Mouse (Mus musculus): ENCODE measurements around the gene BC005537. TPM values are rescaled to one million over a fixed set of nuclear protein-coding genes. Genes with fewer than 3 reads are reported as not detected.
"Not testable (repeated sequence)": the region's sequence is repeated elsewhere in the genome, so short reads cannot be mapped to it uniquely, and the experiment has no call there.

Gene BC005537
- polyA plus RNA-seq, 1 experiment from 2014 or later, result 10.2 TPM

DNA sequence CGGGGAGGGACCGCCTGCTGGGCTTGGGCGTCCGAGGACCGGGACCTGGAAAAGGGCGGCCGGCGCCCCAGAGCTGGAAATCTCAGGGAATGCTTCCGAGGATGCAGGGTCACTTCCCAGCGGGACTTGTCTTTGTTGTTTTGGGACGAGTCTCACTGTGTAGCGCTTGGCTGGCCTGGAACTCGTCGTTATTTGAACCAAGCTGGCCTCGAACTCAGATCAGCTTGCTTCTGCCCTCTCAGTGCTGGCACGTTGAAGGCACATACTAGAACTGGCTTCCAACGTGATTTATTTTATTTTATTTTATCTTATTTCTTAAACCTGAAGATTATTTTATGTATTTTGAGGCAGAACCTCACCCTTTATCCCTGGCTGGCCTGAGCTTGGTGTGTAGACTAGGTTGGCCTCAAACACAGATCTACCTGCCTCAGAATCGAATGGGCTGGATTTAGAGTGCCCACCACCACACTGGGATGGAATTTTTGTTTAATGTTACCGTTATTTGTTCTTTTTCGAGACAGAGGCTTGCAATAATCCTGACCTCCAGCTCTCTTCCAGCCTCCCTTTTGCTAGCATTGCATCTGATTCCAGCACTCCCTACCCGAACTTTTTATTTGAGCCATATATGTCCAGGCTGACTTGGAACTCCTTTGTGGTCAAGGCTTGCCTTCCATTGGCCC is 30.8 kb downstream of the BC005537 start:
- DNase-seq (ENCODE audit: low spot score), result no peak
- peak overlapping the region; percentile 97 for H3K4me3 ChIP-seq
- H3K4me1 ChIP-seq, result peaks cover 22% of the 10 kb centered on the region
- no peaks in the 10 kb centered on the region for H3K9me3 ChIP-seq
- H3K27me3 ChIP-seq (replicated peaks; ENCODE audit: low read depth, poor library complexity, severe bottlenecking), result no peaks in the 10 kb centered on the region
- H3K36me3 ChIP-seq (replicated peaks), result peaks cover 33% of the 10 kb centered on the region
- 5% methylated on average over 21 of the region's 21 CpGs for WGBS
- H3K27ac ChIP-seq (replicated peaks), result peak overlapping the region; percentile 96

DNA sequence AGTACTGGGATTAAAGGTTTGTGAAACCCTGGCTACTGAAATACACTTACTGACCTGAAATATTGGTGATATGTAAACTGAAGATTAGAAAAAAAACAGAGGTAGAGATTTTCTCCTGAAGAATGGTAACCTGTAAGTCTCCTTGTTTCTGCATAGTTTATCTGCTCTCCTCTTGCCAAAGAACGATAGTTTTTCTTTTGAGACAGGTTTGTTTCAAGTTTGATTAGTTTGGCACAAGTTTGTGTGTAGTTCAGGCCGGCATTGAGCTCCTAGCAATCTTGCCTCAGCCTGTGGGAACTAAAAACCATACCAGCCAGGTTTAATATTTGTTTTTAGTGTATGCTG is 31.3 kb downstream of the BC005537 start:
- peaks cover 22% of the 10 kb centered on the region for H3K4me1 ChIP-seq
- no peak for DNase-seq (ENCODE audit: low spot score)
- WGBS, result 76% methylated on average over 2 of the region's 2 CpGs
- peak overlapping the region; percentile 97 for H3K4me3 ChIP-seq
- no peaks in the 10 kb centered on the region for H3K9me3 ChIP-seq
- H3K27me3 ChIP-seq (replicated peaks; ENCODE audit: low read depth, poor library complexity, severe bottlenecking), result no peaks in the 10 kb centered on the region
- H3K36me3 ChIP-seq (replicated peaks), result peaks cover 38% of the 10 kb centered on the region
- H3K27ac ChIP-seq (replicated peaks), result peak overlapping the region; percentile 96

DNA sequence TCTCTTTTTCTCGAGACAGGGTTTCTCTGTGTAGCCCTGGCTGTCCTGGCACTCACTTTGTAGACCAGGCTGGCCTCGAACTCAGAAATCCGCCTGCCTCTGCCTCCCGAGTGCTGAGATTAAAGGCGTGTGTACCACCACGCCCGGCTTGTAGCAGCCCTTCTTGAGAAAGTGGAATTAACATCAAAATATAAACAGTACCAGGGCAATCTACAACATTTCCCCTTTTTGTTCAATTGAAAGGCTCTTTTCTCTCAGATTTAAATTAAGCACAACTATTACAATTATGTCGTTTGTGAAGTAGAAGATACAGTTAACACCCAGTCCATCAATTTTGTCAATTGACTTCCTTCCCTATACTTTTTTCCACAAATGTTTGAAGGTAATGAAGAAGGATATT is 36.3 kb downstream of the BC005537 start:
- H3K36me3 ChIP-seq (replicated peaks), result peaks cover 83% of the 10 kb centered on the region
- WGBS, result 95% methylated on average over 8 of the region's 8 CpGs
- H3K27ac ChIP-seq (replicated peaks); DNase-seq (ENCODE audit: low spot score); H3K27me3 ChIP-seq (replicated peaks; ENCODE audit: low read depth, poor library complexity, severe bottlenecking); H3K9me3 ChIP-seq; H3K4me3 ChIP-seq: not testable (repeated sequence)
- peaks cover 14% of the 10 kb centered on the region for H3K4me1 ChIP-seq

DNA sequence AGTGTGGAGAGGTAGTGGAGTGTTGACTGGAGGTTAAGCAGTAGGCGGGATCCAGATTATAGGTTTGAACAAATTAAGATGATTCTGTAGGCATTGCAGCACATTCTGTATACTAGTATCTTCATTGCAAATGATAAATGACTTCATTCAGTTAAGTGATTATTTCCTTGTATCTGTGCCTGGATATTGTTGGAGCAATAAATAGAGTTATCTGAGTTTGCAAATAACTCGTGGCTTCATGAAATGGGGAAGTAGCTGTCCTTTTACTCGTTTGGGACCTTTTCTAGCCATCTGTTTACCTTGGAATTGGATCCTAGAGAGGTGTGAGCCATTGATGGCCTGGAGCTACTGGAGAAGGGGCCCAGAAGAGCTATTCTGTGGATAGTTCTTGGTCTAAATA is 38.4 kb downstream of the BC005537 start:
- H3K36me3 ChIP-seq (replicated peaks), result peaks cover 72% of the 10 kb centered on the region
- peaks cover 8% of the 10 kb centered on the region for H3K4me1 ChIP-seq
- no peak for DNase-seq (ENCODE audit: low spot score)
- no peaks in the 10 kb centered on the region for H3K27me3 ChIP-seq (replicated peaks; ENCODE audit: low read depth, poor library complexity, severe bottlenecking)
- WGBS, result 75% methylated on average over 3 of the region's 3 CpGs
- no peak overlapping the region for H3K27ac ChIP-seq (replicated peaks)
- no peak overlapping the region for H3K4me3 ChIP-seq
- H3K9me3 ChIP-seq, result no peaks in the 10 kb centered on the region

DNA sequence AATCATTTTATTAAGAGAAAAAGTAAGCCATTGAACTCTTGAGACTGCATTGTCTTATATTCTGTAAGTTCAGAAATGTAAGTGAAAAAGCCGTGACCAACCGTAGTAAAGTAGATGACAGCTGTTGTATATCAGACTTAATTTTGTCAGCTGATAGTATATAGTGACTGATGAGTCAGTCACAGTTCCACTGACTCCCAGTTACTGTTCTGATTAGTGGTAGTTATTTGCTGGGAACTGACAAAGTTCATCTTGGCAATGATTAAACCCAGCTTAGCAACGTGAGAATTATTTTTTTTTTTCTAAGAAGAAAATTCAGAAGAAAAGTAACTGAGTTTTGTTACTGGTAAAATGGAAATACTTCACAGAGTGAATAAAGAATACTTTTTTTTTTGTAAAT is 40.2 kb downstream of the BC005537 start:
- Histone ChIP-seq H3K36me3 (replicated peaks) (peaks cover 56% of the 10 kb centered on the region), H3K4me1 (peaks cover 14% of the 10 kb centered on the region), H3K27ac (replicated peaks) (no peak overlapping the region), H3K9me3 (no peaks in the 10 kb centered on the region), H3K4me3 (no peak overlapping the region), H3K27me3 (replicated peaks; ENCODE audit: low read depth, poor library complexity, severe bottlenecking) (no peaks in the 10 kb centered on the region)
- 94% methylated on average over 3 of the region's 3 CpGs for WGBS
- no peak for DNase-seq (ENCODE audit: low spot score)

DNA sequence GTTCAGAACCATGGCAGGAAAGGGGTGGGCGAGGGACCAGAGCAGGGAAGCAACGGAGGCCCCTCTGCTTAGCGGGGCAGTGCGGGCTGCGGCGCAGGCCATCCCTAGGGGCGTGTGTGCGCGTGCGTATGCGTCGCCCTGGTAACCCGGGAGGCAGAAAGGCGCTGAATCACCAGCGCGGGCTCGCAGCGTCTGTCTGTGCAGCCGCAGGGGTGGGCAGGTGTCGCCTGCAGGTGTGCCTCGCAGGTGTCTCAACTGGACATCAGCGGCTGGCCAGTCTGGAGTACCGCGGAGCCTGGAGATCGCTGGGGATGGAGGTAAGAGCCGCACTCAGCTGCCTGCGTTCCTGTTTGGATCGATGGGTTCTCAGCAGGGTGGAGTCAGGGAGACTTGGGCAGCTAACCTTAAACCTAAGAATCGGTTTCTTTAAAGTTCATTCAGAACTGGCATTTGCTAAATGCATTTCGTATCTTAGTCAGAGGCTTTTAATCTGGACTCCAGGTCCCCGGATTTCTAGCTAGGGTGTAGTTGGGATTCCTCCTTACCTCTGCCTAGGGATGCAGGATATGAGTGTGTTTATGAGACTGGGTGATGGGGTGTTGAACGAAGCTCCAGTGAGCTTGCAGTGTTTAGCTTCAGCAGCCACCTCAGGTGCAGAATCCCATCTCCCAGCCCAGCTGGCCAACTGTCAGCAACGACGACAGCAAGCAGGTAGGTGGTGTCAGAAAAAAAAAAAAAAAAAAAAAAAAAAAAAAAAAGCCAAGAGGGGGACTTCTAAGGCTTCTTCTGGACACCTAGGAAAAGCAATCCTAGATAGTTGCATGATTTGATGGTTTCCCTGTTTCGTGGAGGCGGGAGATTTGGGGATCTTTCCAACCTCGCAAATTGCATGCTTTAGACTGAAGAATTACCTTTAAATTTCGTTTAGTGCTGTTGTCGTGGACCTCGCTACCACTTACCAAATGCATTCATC is 43.8 kb downstream of the BC005537 start, which contains the start of gene D130043K22Rik:
TSS of gene D130043K22Rik (plus strand) at position 153 of the 973 bp plus-strand sequence.
- H3K4me1 ChIP-seq, result peaks cover 14% of the 10 kb centered on the region
- no peaks in the 10 kb centered on the region for H3K9me3 ChIP-seq
- 13% methylated on average over 40 of the region's 40 CpGs for WGBS
- peak; percentile 76 for DNase-seq (ENCODE audit: low spot score)
- peak within 1 kb of the TSS; percentile 58 for H3K4me3 ChIP-seq
- no peak within 1 kb of the TSS for H3K27ac ChIP-seq (replicated peaks)
- H3K27me3 ChIP-seq (replicated peaks; ENCODE audit: low read depth, poor library complexity, severe bottlenecking), result no peaks in the 10 kb centered on the region
- peaks cover 25% of the 10 kb centered on the region for H3K36me3 ChIP-seq (replicated peaks)

DNA sequence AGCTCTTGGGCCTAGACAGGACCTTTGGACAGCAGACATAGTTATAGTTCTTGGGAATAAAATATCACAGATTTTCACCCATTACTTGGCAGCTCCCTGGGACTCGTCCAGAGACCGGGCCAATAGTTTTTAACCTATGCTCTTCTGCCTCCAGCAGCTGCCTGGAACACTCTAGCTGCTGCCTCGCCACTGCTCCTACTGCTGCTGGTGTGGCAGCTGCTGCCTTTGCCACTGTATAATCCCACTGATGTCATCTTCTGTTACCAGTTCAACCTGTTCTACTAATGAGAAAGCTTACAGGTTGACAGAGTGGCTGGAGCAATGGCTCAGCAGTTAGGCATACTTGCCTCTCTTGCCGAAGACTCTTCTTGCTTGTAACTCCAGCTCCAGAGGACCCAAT is 47.9 kb downstream of the BC005537 start:
- 76% methylated on average over 4 of the region's 4 CpGs for WGBS
- no peak overlapping the region for H3K27ac ChIP-seq (replicated peaks)
- no peaks in the 10 kb centered on the region for H3K27me3 ChIP-seq (replicated peaks; ENCODE audit: low read depth, poor library complexity, severe bottlenecking)
- no peaks in the 10 kb centered on the region for H3K36me3 ChIP-seq (replicated peaks)
- H3K9me3 ChIP-seq, result no peaks in the 10 kb centered on the region
- H3K4me3 ChIP-seq, result no peak overlapping the region
- DNase-seq (ENCODE audit: low spot score), result no peak
- peaks cover 11% of the 10 kb centered on the region for H3K4me1 ChIP-seq

DNA sequence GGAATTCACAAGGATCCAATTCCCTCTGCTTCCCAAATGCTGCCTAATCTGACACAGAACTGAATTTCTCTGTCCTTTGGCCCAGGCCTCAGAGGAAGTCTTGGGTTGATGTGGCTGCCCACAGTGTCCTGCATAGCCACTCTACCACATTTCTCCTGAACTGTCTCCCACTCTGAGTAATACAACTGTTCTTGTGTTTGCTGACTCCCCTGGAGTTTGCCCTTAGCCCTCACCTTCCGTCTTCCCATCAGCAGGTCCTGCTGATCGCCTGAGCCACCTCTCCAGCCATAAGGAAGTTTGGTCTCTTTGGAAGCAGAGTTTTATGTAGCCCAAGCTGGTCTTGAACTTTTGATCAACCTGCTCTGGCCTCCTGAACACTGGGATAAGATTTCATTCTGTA is 50.5 kb downstream of the BC005537 start:
- H3K27me3 ChIP-seq (replicated peaks; ENCODE audit: low read depth, poor library complexity, severe bottlenecking), result no peaks in the 10 kb centered on the region
- H3K27ac ChIP-seq (replicated peaks), result no peak overlapping the region
- no peaks in the 10 kb centered on the region for H3K9me3 ChIP-seq
- no peak for DNase-seq (ENCODE audit: low spot score)
- H3K36me3 ChIP-seq (replicated peaks), result no peaks in the 10 kb centered on the region
- WGBS, result 80% methylated on average over 2 of the region's 2 CpGs
- H3K4me1 ChIP-seq, result 0 out of 2 replicates have a peak, but pooled peaks cover under 1% of the 10 kb centered on the region
- no peak overlapping the region for H3K4me3 ChIP-seq

DNA sequence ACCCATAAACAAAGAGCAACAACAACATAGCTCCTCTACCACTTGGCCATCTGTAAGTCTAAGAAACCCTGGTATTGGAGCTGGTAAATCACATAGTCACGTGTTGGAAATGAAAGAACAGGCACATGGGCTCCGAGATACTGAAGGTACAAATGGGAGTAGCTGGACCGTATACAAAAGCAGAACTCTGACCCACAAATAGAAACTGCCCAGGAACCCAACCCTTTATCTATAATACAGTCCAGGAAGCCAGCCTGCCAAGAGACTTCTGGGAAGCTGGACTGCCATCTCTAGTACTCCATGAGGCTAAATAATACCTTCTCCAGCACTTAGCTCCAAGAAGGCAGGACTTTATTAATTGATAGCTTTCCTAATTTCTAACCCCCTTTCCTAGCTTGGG is 51.1 kb downstream of the BC005537 start:
- H3K4me1 ChIP-seq, result 0 out of 2 replicates have a peak, but pooled peaks cover 4% of the 10 kb centered on the region
- no peak overlapping the region for H3K27ac ChIP-seq (replicated peaks)
- H3K27me3 ChIP-seq (replicated peaks; ENCODE audit: low read depth, poor library complexity, severe bottlenecking), result no peaks in the 10 kb centered on the region
- H3K9me3 ChIP-seq, result no peaks in the 10 kb centered on the region
- H3K36me3 ChIP-seq (replicated peaks), result no peaks in the 10 kb centered on the region
- DNase-seq (ENCODE audit: low spot score), result no peak
- WGBS, result 91% methylated on average over 3 of the region's 3 CpGs
- H3K4me3 ChIP-seq, result no peak overlapping the region

DNA sequence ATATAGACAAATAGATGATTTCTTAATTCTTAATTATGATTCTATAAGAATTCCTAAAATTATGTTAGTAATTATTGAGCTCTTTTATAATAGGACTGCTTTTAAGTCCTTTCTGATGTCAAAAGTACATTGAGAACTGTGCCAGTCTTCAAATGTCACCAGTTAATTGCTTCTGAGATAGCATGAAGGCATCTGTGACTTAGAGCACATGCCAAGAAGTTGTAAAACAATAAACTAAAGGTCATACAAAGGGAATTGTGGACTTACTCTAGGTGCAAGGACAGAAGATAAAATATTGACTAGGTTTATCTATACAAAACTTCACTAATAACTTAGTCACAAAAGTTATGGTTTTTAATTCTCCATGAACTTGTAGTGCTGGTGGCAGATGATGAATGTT is 57.7 kb downstream of the BC005537 start:
- H3K9me3 ChIP-seq, result no peaks in the 10 kb centered on the region
- H3K36me3 ChIP-seq (replicated peaks), result no peaks in the 10 kb centered on the region
- 0 out of 2 replicates have a peak, but pooled peaks cover 4% of the 10 kb centered on the region for H3K4me1 ChIP-seq
- H3K4me3 ChIP-seq, result no peak overlapping the region
- no peaks in the 10 kb centered on the region for H3K27me3 ChIP-seq (replicated peaks; ENCODE audit: low read depth, poor library complexity, severe bottlenecking)
- H3K27ac ChIP-seq (replicated peaks), result no peak overlapping the region
- no peak for DNase-seq (ENCODE audit: low spot score)

DNA sequence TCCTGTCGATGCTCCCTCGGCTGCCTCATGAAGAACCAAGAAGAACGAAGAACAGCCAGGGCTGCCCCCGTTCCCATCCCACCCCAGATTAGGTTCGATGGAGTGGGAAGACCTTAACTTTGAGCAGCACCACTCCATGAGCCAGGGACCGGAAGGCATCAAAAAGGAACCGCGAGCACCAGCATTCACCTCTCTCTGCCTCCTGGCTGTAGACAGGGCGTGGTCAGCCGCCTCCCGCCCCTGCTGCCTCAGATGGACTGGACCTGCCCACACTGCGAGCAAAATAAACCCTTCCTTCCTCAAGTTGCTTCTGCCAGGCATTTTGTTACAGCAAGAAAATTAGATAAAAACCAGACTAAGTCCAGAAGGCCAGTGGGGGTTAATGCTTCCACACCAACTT is 59.6 kb downstream of the BC005537 start:
- no peaks in the 10 kb centered on the region for H3K27me3 ChIP-seq (replicated peaks; ENCODE audit: low read depth, poor library complexity, severe bottlenecking)
- no peaks in the 10 kb centered on the region for H3K36me3 ChIP-seq (replicated peaks)
- WGBS, result 80% methylated on average over 12 of the region's 12 CpGs
- H3K4me1 ChIP-seq, result 0 out of 2 replicates have a peak, but pooled peaks cover 4% of the 10 kb centered on the region
- DNase-seq (ENCODE audit: low spot score), result no peak
- H3K4me3 ChIP-seq, result no peak overlapping the region
- no peaks in the 10 kb centered on the region for H3K9me3 ChIP-seq
- no peak overlapping the region for H3K27ac ChIP-seq (replicated peaks)

DNA sequence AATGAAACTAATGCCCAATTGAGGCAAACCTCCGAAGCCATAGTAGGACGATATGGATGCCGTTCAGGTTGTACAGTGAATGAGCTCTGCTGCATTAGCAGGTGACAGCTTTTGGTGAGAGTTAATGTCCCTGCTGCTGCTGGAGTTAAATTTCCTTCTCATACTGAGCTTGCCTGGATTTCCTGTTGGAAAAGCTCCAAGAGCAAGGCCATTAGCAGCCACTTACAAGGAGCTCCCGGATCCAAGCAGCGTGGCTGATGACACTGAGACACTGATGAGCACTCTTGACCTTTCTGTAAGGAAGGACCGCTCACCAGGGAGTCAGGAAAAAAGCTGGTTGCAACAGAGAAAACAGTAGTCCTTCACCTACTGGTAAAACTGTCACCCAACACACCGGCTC is 60.6 kb downstream of the BC005537 start:
- WGBS, result 87% methylated on average over 7 of the region's 7 CpGs
- H3K27ac ChIP-seq (replicated peaks), result no peak overlapping the region
- H3K4me3 ChIP-seq, result no peak overlapping the region
- H3K36me3 ChIP-seq (replicated peaks), result no peaks in the 10 kb centered on the region
- H3K9me3 ChIP-seq, result no peaks in the 10 kb centered on the region
- no peak for DNase-seq (ENCODE audit: low spot score)
- no peaks in the 10 kb centered on the region for H3K27me3 ChIP-seq (replicated peaks; ENCODE audit: low read depth, poor library complexity, severe bottlenecking)
- peaks cover 9% of the 10 kb centered on the region; the same call in 1 of the 2 replicates for H3K4me1 ChIP-seq

DNA sequence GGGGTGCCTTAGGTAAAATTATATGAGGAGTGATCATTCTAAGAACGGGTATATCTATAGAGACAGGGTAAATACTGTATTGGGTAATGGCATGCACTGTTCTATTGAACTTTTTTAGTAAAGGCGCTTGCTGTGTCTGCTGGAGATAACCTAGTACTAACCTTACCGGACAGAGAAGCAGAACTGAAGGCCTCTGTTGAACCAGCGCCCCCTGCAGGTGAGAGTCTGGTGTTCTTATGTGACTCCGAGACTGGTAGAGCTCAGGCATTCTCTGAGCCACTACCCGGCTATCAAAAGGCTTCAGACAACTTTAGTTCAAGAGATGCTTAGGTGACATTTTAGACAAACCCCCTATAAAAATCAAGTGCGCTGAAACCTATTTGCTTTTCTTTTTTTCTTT is 61.1 kb downstream of the BC005537 start:
- WGBS, result 65% methylated on average over 7 of the region's 7 CpGs
- peak; percentile 38 for DNase-seq (ENCODE audit: low spot score)

More for the DNA sequence above, 61.1 kb downstream of the BC005537 start:
- peaks cover 9% of the 10 kb centered on the region; the same call in 1 of the 2 replicates for H3K4me1 ChIP-seq
- no peak overlapping the region for H3K27ac ChIP-seq (replicated peaks)
- H3K27me3 ChIP-seq (replicated peaks; ENCODE audit: low read depth, poor library complexity, severe bottlenecking), result no peaks in the 10 kb centered on the region
- H3K36me3 ChIP-seq (replicated peaks), result no peaks in the 10 kb centered on the region
- no peaks in the 10 kb centered on the region for H3K9me3 ChIP-seq
- H3K4me3 ChIP-seq, result no peak overlapping the region
